Mouse (Mus musculus) liver, embryonic 14.5 days (tissue): Measurements from ENCODE around the gene Mzf1. TPM values are rescaled to one million over a fixed set of nuclear protein-coding genes. Genes with fewer than 3 reads are reported as not detected.

ENCODE experiments used
- ATAC-seq: fragments of 200-750 bp; cut with Nextera tagmentation; 2 replicates; pipeline ENCODE4 v1.8.0; 2017; ENCODE audit warnings: moderate number of reproducible peaks, mild to moderate bottlenecking, moderate library complexity; ENCODE audit not compliant: insufficient read depth
- DNase-seq, 3 experiments: peaks; one replicate each; pipeline ENCODE4 v3.0.0-alpha.2; 2012 to 2013; ENCODE audit warnings: low read depth in 3 of 3, low spot score in 3 of 3
- H3K27ac ChIP-seq: fragments of 300-500 bp; sonication (generic); 2 replicates; pipeline ENCODE4 v1.5.1; 2014; ENCODE audit warnings: moderate library complexity, mild to moderate bottlenecking, control low read depth, inconsistent platforms
- H3K27me3 ChIP-seq: fragments of 300-500 bp; sonication (generic); 2 replicates; pipeline ENCODE4 v1.6.1; 2014; ENCODE audit warnings: mild to moderate bottlenecking, low read length, moderate library complexity; ENCODE audit not compliant: control insufficient read depth, insufficient read depth
- H3K36me3 ChIP-seq: fragments of 300-500 bp; sonication (generic); replicated peaks from 2 replicates; pipeline ENCODE4 v1.6.1; 2014; ENCODE audit warnings: low read depth; ENCODE audit not compliant: control insufficient read depth, insufficient read depth
- H3K4me1 ChIP-seq, 2 experiments: fragments of 200-500 bp in 1 of 2; fragments of 300-500 bp in 1 of 2; sonication (generic) in 1 of 2; replicated peaks; 2 replicates each; pipeline ENCODE4 v1.6.1; 2012 to 2014; ENCODE audit warnings: antibody characterized with exemption in 1 of 2, inconsistent platforms in 1 of 2, low read length in 1 of 2; ENCODE audit not compliant: control insufficient read depth in 2 of 2, insufficient read depth in 2 of 2
- H3K4me2 ChIP-seq: fragments of 300-500 bp; sonication (generic); 2 replicates; pipeline ENCODE4 v1.6.1; 2014; ENCODE audit warnings: low read depth, mild to moderate bottlenecking, control low read depth, moderate library complexity
- H3K4me3 ChIP-seq, 2 experiments: fragments of 200-500 bp in 1 of 2; fragments of 300-500 bp in 1 of 2; sonication (generic) in 1 of 2; 2 replicates each; pipeline ENCODE4 v1.5.1; 2012 to 2014; ENCODE audit warnings: low read depth in 2 of 2, low read length in 2 of 2, mild to moderate bottlenecking in 2 of 2, control low read depth in 1 of 2, inconsistent platforms in 1 of 2, moderate library complexity in 1 of 2; ENCODE audit not compliant: insufficient read depth in 1 of 2
- H3K9ac ChIP-seq: fragments of 300-500 bp; sonication (generic); replicated peaks from 2 replicates; pipeline ENCODE4 v1.6.1; 2014; ENCODE audit warnings: mild to moderate bottlenecking, control low read depth, moderate library complexity
- H3K9me3 ChIP-seq: fragments of 300-500 bp; sonication (generic); 2 replicates; pipeline ENCODE4 v1.6.1; 2016; ENCODE audit warnings: low read length, mixed read lengths; ENCODE audit not compliant: control insufficient read depth
- CTCF ChIP-seq: IDR thresholded peaks from 2 replicates; pipeline ENCODE4 v1.5.1; 2016; ENCODE audit warnings: antibody characterized with exemption, low read depth, control low read depth
- EP300 ChIP-seq: IDR thresholded peaks from 2 replicates; pipeline ENCODE4 v1.6.1; 2016; ENCODE audit warnings: antibody characterized with exemption, low read depth
- WGBS: fragments of 180-500 bp; shearing (Covaris S2); extraction: QIAGEN DNeasy Blood & Tissue Kit; methylation state at CpG from one replicate; pipeline ENCODE4 v1.1.7; 2014; ENCODE audit not compliant: insufficient replicate concordance; 5-methylcytosine and 5-hydroxymethylcytosine counted together
- polyA plus RNA-seq, 2 experiments: library from polyadenylated mRNA; depleted of rRNA in 1 of 2; stranded (reverse) in 1 of 2; unstranded in 1 of 2; fragments of >200 nt; fragmentation: Nextera tagmentation in 1 of 2; extraction: Ambion mirVana in 1 of 2; gene quantifications; 2 replicates each; pipeline versions ENCODE4 v1.2.1 to v1.2.3; 2012 to 2014

The Mzf1 gene
- polyA plus RNA-seq, 2 experiments, result 0.14 to 0.54 TPM

- DNase-seq (no peak), ATAC-seq (no peak)
- Histone ChIP-seq H3K27me3 (no peaks in the 10 kb centered on the region), H3K9ac (peak overlapping the region; percentile 43), H3K27ac (peak overlapping the region; percentile 87), H3K9me3 (no peaks in the 10 kb centered on the region), H3K4me2 (peak overlapping the region; percentile 85), H3K4me1 (peaks cover 18 to 30% of the 10 kb centered on the region in 2 experiments), H3K36me3 (peaks cover 41% of the 10 kb centered on the region), H3K4me3 (peak overlapping the region; percentile 6 to 89)
- TF ChIP-seq CTCF, result no peak
- no peak for TF ChIP-seq EP300
- 82% methylated on average over 17 of the region's 17 CpGs for WGBS
Observed at GRCm38 (mm10) chr7:13035211-13035855, 19.2 kb downstream of the Mzf1 start.

- no peaks in the 10 kb centered on the region for H3K9me3 ChIP-seq
- H3K4me1 ChIP-seq, result peaks cover 17 to 28% of the 10 kb centered on the region in 2 experiments
- peak within 1 kb of the TSS; percentile 92 for H3K9ac ChIP-seq
- H3K36me3 ChIP-seq, result peaks cover 51% of the 10 kb centered on the region
- H3K4me2 ChIP-seq, result peak within 1 kb of the TSS; percentile 85
- no peak for TF ChIP-seq CTCF
- no peak for TF ChIP-seq EP300
- WGBS, result under 1% methylated on average over 45 of the region's 45 CpGs
- no peaks in the 10 kb centered on the region for H3K27me3 ChIP-seq
- ATAC-seq, result peak; percentile 65
- H3K4me3 ChIP-seq, result peak within 1 kb of the TSS; percentile 80 to 89
- peak within 1 kb of the TSS; percentile 87 for H3K27ac ChIP-seq
- DNase-seq, result peak; percentile 90 to 93 (median 92)
Observed at GRCm38 (mm10) chr7:13034148-13034977, 20.2 kb downstream of the Mzf1 start, which contains the start of gene Chmp2a. Chmp2a (minus strand) TSS chr7:13034807.

GRCm38 (mm10) chr7:13033451-13034147 is 21.0 kb downstream of the Mzf1 start:
- Histone ChIP-seq H3K36me3 (peaks cover 58% of the 10 kb centered on the region), H3K4me2 (peak overlapping the region; percentile 85), H3K27me3 (no peaks in the 10 kb centered on the region), H3K4me1 (peaks cover 12 to 21% of the 10 kb centered on the region in 2 experiments), H3K4me3 (peak overlapping the region; percentile 80 to 89), H3K9me3 (no peaks in the 10 kb centered on the region), H3K9ac (peak overlapping the region; percentile 92), H3K27ac (peak overlapping the region; percentile 87)
- DNase-seq (no peak), ATAC-seq (no peak)
- WGBS, result 38% methylated on average over 13 of the region's 13 CpGs
- no peak for TF ChIP-seq CTCF
- no peak for TF ChIP-seq EP300

- peaks cover 69% of the 10 kb centered on the region for H3K36me3 ChIP-seq
- no peak overlapping the region for H3K9ac ChIP-seq
- no peak overlapping the region for H3K4me3 ChIP-seq
- DNase-seq (no peak), ATAC-seq (no peak)
- peaks cover 11 to 20% of the 10 kb centered on the region in 2 experiments for H3K4me1 ChIP-seq
- no peak overlapping the region for H3K27ac ChIP-seq
- no peaks in the 10 kb centered on the region for H3K9me3 ChIP-seq
- H3K27me3 ChIP-seq, result no peaks in the 10 kb centered on the region
- H3K4me2 ChIP-seq, result no peak overlapping the region
- 89% methylated on average over 7 of the region's 7 CpGs for WGBS
- TF ChIP-seq CTCF (no peak), EP300 (no peak)
Observed at GRCm38 (mm10) chr7:13032541-13032940, 22.0 kb downstream of the Mzf1 start.
